Mouse (Mus musculus) G1E-ER4 (cell line): ENCODE results near the gene Strn4. TPM values are rescaled to one million over a fixed set of nuclear protein-coding genes. Genes with fewer than 3 reads are reported as not detected.

Experiments used
- GATA1 ChIP-seq: IDR thresholded peaks from one replicate; pipeline ENCODE4 v1.8.0; 2012; ENCODE audit warnings: low read length, inconsistent platforms
- polyA plus RNA-seq: library from polyadenylated mRNA; stranded (reverse); fragments of >175 nt; gene quantifications from 2 replicates; pipeline ENCODE4 v1.2.3, GENCODE M21; 2012

Strn4 gene
- polyA plus RNA-seq, 1 experiment, result 156 TPM

DNA sequence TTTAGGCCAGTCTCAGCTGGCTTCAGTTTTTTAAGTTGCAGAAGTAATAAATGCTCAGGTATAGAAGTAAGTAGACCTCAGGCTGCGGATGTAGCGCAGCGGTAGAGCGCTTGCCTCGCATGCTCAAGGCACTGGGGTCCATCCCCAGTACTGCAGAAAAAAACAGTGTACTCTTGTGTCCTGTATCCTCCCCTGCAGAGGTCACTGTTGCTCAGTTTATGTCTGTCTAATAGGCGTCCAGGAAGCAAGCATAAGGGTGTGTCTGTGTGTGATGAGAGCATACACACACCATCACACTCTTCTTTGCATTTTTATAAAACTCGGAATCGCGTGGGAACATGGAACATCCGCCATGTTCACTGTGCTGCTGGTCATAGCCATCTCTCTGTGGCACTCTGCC lies 10.1 kb downstream of the Strn4 start:
- TF ChIP-seq GATA1, result no peak

DNA sequence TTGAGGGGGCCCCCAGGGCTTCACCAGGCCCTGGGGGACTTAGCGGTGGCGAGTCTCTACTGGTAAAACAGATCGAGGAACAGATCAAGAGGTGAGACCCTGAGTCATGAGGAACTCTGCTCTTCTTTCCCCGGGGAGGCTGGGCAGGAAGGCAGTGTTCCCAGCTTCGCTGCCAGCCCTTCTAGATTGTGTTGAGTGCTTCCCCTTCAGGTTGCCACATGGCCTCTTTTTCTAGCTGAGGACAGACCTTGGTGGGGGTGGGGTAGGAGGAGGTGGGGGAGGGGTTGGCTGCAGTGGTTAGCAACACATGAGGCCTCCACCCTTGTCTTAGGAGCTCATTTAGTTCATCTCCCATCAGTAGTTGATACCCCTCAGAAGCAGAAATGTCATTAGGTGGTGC lies 10.9 kb downstream of the Strn4 start:
- TF ChIP-seq GATA1, result no peak

DNA sequence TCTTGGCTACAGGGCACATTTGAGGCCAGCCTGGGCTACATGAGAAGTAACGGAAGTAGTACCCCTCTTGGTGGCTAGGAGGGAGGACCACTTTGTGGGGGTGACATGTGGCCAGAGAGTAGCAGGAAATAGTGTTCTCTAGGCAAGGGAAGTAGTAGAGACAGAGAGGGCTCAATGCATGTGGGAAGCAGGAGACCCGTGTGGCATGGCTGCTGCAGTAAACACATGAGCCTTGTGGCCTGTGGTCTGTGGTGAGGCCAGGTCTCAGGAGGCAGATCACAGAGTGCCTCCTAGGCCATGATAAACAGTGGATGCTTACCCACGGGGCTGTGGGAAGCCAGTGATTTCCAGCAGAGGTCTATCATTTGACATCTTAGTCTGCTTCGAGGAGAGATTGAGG lies 11.6 kb downstream of the Strn4 start:
- no peak for TF ChIP-seq GATA1

DNA sequence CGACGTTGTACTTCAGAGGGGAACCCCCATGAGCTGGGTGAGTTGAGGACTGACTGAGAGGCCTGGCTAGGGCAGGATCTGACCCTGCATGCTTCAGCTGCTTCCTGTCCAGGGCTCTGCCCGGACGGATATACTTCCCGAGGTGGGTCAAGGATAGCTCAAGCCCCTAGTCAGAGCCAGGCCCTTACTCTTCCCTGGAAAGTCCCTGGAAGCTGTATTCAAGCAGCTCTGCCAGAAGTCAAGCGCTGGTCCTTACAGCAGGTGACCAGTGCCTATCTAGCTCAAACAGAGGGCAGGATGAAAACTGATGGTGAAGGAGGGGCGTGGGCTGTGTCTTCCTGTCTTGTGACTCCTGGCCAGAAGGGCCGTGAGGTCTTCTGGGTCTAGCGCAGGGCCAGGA lies 14.8 kb downstream of the Strn4 start:
- no peak for TF ChIP-seq GATA1

DNA sequence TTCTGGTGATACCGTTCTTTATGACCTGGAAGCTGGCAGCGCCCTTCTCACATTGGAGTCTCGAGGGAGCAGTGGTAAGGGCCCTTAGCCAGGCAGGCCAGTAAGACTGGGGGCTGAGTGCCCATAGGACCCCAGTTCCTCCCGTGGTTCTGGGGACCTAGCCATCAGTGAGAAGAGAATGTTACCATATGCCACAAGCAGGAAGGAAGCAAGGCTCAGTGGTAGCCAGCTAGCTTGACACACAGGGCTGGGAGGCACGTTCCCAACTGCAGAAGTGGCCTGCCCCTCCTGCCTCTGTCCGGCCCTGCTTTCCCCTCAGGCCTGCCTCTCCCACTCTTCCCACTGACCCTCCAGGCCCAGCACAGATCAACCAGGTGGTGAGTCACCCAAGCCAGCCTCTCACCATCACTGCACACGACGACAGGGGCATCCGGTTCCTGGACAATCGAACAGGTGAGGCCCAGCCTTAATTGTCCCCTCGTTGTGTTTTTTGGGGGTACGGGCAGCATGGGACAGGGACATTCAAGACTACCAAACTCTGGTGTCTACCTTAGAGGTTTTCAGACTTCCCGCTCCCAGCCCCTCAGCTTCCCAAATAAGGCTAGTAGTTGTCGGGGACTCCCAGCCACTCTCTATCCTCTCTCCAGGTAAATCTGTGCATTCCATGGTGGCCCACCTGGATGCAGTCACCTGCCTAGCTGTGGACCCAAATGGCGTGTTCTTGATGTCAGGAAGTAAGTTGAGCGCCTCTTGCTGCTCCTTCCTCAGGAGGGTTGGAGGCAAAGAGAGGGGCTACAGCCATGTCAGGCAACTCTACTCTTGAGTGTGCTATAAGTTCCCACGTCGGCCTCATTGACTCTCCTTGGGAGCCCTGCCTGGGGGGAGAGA lies 22.5 kb downstream of the Strn4 start:
- TF ChIP-seq GATA1, result no peak

DNA sequence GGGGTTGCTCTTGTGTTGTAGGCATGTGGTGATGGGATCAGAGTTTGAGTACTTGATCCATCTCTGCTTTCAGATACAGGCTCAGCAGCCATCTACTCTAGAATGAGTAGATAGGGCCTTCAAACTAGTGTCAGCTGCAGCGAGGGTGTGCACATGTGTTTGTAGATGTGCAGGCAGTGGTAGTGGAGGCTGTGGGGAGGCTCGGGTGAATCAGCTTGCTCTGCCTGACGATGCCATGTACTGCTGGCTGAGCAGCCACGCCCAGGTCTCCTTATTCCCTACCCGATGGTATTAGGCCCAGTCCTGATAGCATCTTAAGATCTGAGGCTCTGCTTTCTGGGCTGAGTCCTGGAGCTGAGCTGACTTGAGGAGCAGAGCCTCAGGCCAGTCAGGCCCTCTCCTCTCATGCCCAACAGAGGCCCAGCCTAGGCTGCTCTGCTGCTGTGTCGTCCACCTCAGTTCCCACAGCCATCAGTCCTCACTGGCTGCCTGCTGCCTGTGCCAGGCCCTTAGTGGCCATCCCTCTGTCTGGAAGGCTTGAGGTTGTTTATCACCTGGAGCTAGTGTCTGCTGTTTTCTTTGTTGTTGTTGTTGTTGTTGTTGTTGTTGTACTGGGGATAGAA lies 23.2 kb downstream of the Strn4 start:
- no peak for TF ChIP-seq GATA1

DNA sequence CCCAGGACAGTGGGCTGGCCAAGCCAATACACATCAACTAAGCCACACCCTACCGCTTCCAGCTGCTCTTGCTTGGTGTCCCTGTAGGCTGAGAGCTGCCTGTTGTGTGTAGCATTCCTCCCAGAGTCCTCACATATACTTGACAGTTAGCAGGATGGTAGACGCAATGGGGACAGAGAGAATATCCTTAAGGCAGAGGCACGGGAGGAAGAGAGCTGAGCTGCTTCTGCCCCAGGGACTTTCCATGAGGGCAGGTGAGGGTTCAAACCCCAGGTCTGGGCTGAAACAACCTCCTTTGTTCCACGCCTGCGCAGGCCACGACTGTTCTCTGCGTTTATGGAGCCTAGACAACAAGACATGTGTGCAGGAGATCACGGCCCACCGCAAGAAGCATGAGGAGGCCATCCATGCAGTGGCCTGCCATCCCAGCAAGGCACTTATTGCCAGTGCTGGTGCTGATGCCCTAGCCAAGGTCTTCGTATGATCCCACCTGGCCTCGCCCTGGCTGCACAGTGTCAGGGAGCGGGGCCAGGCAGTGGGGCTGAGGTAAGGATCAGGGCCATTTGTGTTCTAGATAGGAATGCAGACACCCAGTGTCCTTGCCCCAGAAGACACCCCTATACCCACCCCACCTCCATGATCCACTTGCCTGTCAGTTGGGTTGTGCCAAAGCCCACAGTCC lies 23.9 kb downstream of the Strn4 start:
- no peak for TF ChIP-seq GATA1

DNA sequence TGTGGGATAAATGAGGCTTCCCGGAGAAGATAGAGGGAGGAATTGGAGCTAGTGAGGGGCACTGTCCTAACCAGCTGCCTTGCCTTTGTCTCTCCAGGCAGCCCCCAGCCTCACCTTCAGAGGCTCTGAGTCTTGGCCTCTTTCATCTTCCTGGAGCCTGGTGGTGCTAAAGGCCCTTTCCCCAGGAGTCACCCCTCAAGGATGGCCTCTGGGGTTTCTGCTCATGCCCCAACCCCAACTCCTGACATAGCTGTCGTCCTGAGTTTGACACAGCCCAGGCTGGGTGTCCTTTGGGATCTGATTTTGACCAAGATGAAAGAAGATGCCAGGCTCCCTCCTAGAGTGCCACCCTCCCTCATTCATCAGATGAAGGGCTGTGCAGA lies 24.4 kb downstream of the Strn4 start:
- TF ChIP-seq GATA1, result no peak

DNA sequence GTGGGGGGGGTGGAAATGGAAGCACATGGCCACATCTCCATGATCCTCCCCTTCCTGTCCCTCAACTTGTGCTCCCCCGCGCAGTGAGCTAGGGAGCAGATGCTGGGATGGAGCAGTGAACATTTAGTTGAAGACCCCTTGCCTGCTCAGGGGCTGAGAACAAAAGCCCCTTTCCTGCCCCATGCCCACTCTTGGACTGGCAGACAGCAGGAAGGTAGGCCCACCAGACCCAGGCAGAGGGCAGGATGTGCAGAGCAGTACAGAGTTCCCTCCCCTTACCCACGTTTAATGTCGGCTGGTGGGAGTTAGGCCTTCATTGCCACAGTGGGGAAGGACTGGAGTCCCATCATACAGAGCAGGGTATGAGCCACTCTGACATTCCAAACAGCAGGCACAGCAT lies 25.4 kb downstream of the Strn4 start:
- TF ChIP-seq GATA1, result no peak

DNA sequence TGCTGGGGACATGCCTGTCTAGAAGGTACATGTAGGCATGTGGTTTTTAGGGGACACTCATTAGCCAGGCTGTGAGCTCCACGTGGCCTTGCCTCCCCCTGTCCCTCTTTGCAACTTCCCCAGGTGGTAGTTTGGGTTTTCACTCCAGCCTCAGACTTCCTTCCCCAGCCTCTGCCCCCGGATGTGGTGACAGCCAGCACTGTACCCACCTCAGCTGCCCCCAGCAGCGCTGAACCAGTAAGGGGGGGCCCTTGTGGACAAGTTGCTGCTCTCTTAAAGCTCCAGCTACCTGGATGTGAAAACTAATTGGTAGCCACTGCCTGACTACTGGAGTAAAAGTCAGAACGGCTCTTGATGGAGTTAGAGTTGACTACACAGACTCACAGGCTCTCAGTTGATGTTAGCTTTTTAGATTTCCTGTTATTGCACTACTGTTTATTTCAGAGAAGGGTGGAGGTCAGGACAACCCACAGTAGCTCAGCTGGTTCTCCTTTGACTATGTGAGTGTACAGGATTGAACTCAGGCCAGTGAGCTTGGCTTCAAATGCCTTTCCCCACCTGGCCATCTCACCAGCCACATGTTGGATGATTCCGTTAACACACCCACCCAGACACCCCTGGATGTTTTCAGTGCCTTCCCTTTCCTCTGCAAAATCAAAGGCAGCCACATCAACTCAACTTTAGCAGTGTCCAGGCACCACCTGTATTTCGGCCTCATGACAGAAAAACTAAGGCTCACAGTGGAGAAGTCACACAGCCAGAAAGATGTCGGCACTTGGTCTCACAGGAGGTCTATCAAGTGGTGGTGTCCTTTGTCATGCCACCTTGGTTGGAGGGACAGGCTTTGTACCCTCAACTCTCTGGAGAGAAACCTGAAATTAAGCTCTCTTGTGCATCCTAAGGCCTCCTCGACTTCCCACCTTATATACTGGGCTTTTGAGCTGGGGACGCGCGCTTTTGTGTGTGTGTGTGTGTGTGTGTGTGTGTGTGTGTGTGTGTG lies 26.2 kb downstream of the Strn4 start:
- no peak for TF ChIP-seq GATA1

DNA sequence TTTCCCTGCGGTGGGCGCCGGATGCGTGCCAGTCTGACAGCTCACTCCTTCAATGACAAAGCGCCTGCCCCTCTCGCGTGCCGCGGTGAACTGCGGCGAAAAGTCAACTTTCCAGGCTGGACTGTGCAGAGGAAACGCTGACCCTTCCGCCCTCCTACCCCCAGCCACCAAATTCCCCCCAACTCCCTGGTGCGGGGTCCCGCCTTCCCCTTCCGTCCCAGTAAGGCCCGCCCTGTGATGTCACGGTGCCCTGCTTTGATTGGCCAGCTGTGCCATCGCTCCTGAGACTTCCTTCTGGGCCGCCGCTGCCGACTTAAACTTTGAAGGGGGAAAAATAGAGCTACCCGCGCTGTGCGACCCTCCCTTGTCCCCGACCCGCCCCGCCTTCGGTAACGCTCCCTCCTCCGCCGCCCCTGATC lies 27.0 kb downstream of the Strn4 start, which contains the start of gene Prkd2:
TSS of gene Prkd2 (plus strand) at position 258 of the 419 bp plus-strand sequence.
- TF ChIP-seq GATA1, result no peak

DNA sequence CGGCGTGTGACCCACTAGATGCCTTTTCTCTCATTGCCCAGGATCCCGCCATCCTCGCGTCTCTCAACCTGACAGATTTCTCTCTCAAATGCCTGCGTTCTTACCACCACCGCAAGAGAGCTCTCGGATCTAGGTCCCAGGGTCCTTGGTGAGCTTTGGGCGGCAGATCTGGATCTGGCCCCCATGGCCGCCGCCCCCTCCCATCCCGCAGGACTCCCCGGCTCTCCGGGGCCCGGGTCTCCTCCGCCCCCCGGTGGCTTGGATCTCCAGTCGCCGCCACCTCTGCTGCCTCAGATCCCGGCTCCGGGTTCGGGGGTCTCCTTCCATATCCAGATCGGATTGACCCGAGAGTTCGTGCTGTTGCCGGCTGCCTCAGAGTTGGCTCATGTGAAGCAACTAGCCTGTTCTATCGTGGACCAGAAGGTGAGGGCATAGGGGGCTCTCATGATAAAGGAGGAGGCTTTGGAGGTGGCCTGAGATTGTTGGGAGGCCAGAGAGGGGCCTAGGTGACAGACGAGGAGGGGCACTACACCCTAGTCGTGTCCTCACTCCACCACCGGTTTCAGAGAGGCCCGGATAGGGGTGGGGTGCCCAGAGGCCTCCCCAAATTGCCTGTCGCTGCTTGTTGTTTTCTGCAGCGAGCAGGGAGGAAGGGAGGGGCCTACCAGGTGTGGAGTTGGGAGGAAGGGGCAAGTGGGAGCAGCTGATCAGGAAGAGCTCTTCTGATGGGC lies 27.9 kb downstream of the Strn4 start:
- no peak for TF ChIP-seq GATA1

DNA sequence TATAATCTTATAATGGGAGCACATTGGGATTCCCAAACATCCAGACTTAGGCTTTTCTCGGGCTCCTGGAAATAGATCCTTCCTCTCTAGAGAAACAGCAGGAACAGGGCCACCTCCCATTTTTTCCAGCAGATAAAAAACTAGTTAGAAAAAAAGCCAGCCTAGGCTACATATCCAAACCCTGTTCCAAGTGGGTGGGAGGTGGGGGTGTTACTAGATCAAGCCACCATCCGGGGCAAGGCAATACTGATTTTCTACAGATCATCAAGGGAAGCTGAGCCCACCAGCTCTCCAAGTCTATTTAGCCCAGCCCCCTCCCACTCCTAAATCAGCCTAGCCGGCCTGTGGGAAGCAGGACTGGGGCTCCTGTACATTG lies 29.0 kb downstream of the Strn4 start:
- no peak for TF ChIP-seq GATA1

DNA sequence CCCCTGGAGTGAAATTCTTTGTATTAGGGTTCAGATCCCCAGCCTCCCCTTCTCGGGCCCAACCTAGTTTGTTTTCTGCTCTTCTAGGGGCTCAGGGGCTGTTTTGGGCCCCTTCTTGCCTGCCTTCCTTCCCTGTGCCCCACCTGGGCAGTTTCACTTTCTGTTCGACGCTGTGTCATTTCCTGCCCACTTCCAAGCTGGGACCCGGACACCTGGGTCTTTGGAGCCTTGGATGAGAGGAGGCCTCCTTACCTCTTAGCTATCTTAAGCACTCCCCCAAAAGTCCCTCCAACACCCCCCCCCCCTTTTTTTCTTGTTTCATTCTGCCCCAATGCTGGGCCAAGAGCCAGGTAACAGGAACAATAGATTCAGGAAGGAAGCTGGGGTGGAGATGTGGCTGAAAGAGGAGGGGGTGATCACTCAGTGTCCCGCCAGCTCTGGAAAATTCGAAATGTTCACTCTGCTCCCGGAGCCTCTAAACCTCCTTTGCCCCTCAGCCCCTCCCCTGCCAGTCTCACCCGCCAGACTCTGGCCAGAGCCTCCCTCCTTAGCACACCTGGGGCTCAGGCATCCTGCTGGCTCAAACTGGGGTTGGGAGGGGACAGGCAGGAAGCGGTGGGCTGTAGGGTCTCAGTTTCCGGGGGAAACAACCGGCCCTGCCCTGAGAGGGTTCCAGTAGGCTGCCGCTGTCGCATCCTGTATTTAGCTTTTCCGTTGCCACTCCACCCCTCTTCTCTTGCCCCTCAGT lies 29.6 kb downstream of the Strn4 start:
- no peak for TF ChIP-seq GATA1
